Mouse (Mus musculus) adrenal gland, postnatal 0 days (tissue): Measurements from ENCODE around the gene Borcs8. TPM values are rescaled to one million over a fixed set of nuclear protein-coding genes. Genes with fewer than 3 reads are reported as not detected.

Source experiments
- microRNA-seq: library from miRNA; unstranded; fragments of <30 nt; microRNA quantifications from one replicate; pipeline ENCODE4, GENCODE M21; 2016; ENCODE audit warnings: borderline replicate concordance; ENCODE audit not compliant: insufficient number of aligned reads
- polyA plus RNA-seq: library from polyadenylated mRNA; unstranded; fragments of >200 nt; fragmentation: Nextera tagmentation; extraction: Ambion mirVana; gene quantifications from 2 replicates; pipeline ENCODE4 v1.2.1, GENCODE M21; 2015

Borcs8 gene
- polyA plus RNA-seq, result 37.7 and 45.9 TPM in 2 replicates

DNA sequence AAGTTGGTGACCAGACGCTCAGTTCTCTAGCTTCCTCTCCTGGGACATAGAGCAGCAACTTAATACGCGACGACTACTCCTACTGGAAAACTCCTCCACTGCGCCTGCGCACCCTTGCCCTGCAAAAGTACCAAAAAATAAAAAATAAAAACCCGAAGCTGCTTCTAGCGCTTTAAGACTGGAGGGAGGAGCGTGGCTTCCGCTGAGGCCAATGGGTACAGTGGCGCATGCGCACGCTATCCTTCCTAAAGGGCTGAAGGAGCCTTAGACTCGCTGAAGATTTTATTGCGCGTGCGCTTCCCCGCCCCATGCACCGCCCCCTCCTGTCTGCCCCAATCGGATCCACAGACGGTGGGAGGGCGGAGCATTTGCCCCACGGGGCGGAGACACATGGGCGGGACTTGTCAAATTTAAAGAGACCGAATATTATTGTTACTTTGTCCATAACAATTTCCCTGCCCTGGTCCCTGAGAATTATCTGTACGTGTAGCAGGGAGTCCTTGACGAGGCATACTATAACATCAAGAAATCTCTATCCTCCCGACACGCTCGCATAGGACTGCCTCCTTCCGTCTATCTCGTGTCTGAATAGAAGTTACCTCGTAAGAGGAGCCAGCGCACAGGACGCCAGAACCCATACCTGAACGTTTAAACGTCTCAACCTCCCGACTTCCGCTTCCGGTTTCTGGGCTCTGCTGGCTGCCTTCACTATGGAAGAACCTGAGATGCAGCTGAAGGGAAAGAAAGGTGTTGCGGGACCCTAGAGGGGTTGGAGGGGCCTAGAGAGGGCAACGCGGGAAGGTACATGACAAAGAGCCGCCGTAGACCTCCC is at the start of gene Borcs8, which contains the start of the genes Rfxank and Mef2b:
TSS of gene Borcs8 (plus strand) at position 474 of the 832 bp plus-strand sequence.
TSS of gene Rfxank (minus strand) at position 129 of the 832 bp plus-strand sequence.
TSS of gene Mef2b (plus strand) at position 686 of the 832 bp plus-strand sequence.

DNA sequence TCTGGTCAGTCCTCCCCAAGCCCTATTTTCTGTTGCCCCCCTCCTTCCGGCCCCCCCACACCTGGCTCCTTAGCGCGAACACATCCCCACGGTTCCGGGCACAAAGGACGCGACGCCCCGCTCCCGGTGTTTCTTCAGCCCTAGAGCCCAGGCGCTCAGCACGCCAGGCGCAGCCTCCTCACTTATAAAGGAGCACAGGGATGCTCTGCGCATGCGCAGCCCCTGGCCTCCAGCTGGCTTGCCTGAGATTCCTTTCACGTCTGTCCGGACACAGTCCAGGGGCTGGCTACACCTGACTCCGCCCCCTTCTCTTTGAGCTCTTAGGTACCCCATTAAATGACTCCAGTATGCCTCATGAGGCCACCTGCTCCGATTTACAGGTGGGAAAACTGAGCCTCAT is 18.6 kb upstream of the Borcs8 start, which contains the start of gene Ncan:
TSS of gene Ncan (minus strand) at position 207 of the 400 bp plus-strand sequence.

GRCm38 (mm10) chr8:70131166-70131883 is 8.0 kb upstream of the Borcs8 start, which contains the start of gene Nr2c2ap:
TSS of gene Nr2c2ap (plus strand) at chr8:70131333.

GRCm38 (mm10) chr8:70172043-70172681 is 32.9 kb downstream of the Borcs8 start, which contains the start of gene Tmem161a:
TSS of gene Tmem161a (plus strand) at chr8:70172356.

Small RNA genes within 50 kb of the gene (microRNA-seq; reads per million reads assigned to microRNA genes)
- gene Mir7066, result not detected

Other genes with a start within 250 kb of the Borcs8 start
- 2.6 and 2.9 TPM in 2 replicates for gene Tssk6, start 237.3 kb upstream of the Borcs8 start, polyA plus RNA-seq
- 308 and 360 TPM in 2 replicates for gene Ndufa13, start 236.9 kb upstream of the Borcs8 start, polyA plus RNA-seq
- gene Yjefn3, start 236.8 kb upstream of the Borcs8 start, polyA plus RNA-seq, result 3.1 and 3.7 TPM in 2 replicates
- gene Gatad2a, start 143.1 kb upstream of the Borcs8 start, polyA plus RNA-seq, result 25.3 and 39.5 TPM in 2 replicates
- gene Mau2, start 96.8 kb upstream of the Borcs8 start, polyA plus RNA-seq, result 26.7 and 38.9 TPM in 2 replicates
- 18.3 and 30.9 TPM in 2 replicates for gene Sugp1, start 96.7 kb upstream of the Borcs8 start, polyA plus RNA-seq
- 0.86 and 2.7 TPM in 2 replicates for gene Tm6sf2, start 66.6 kb upstream of the Borcs8 start, polyA plus RNA-seq
- 0.11 and 0.21 TPM in 2 replicates for gene Hapln4, start 56.0 kb upstream of the Borcs8 start, polyA plus RNA-seq
- gene Ncan, start 18.6 kb upstream of the Borcs8 start, polyA plus RNA-seq, result 1.6 and 5.1 TPM in 2 replicates
- 35.9 and 39.4 TPM in 2 replicates for gene Nr2c2ap, start 8.2 kb upstream of the Borcs8 start, polyA plus RNA-seq
- gene Rfxank, start 345 bp upstream of the Borcs8 start, polyA plus RNA-seq, result 12.8 and 14.0 TPM in 2 replicates
- gene Mef2b, start 212 bp downstream of the Borcs8 start, polyA plus RNA-seq, result 0.19 and 0.28 TPM in 2 replicates
- gene Tmem161a, start 32.9 kb downstream of the Borcs8 start, polyA plus RNA-seq, result 48.4 and 65.6 TPM in 2 replicates
- 5.6 and 5.7 TPM in 2 replicates for gene Slc25a42, start 72.8 kb downstream of the Borcs8 start, polyA plus RNA-seq
- gene Sugp2, start 94.7 kb downstream of the Borcs8 start, polyA plus RNA-seq, result 14.4 and 14.5 TPM in 2 replicates
- 12.0 and 18.0 TPM in 2 replicates for gene Armc6, start 95.0 kb downstream of the Borcs8 start, polyA plus RNA-seq
- 26.4 and 30.5 TPM in 2 replicates for gene Homer3, start 143.3 kb downstream of the Borcs8 start, polyA plus RNA-seq
- 27.8 and 39.5 TPM in 2 replicates for gene Ddx49, start 163.0 kb downstream of the Borcs8 start, polyA plus RNA-seq
- 287 and 324 TPM in 2 replicates for gene Cope, start 163.0 kb downstream of the Borcs8 start, polyA plus RNA-seq
- gene Cers1, start 176.3 kb downstream of the Borcs8 start, polyA plus RNA-seq, result 4.8 and 6.9 TPM in 2 replicates
- gene Gdf1, start 190.3 kb downstream of the Borcs8 start, polyA plus RNA-seq, result 1.3 and 2.1 TPM in 2 replicates
- gene Upf1, start 213.8 kb downstream of the Borcs8 start, polyA plus RNA-seq, result 9.1 and 11.2 TPM in 2 replicates
- gene Comp, start 234.1 kb downstream of the Borcs8 start, polyA plus RNA-seq, result 0.19 and 0.43 TPM in 2 replicates